Mouse (Mus musculus) heart, adult 11 months (tissue): ENCODE data around the gene Ppp1r1b.

ENCODE experiments used
- DNase-seq: peaks from one replicate; pipeline ENCODE4 v3.0.0; 2022

The Ppp1r1b gene

DNA sequence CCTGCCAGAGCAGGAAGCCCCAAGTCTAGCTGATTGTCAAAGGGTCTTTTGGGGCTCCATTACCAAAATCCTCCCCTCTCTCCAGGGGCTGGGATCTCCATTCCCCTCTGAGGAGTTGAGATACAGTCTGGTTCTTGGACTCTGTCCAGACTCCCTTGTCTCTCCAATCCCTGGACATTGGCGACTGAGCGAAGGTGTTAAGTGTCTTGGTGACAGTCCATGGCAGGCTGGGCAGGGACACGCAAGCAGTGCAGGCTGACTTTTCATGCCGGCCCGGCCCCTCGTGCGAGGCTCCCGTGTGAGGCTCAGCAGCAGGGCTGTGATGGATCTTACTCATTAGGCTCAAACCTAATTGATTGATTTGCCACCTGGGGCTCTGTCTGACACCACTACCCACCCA lies 26.1 kb downstream of the Ppp1r1b start:
- peak; percentile 97 for DNase-seq

DNA sequence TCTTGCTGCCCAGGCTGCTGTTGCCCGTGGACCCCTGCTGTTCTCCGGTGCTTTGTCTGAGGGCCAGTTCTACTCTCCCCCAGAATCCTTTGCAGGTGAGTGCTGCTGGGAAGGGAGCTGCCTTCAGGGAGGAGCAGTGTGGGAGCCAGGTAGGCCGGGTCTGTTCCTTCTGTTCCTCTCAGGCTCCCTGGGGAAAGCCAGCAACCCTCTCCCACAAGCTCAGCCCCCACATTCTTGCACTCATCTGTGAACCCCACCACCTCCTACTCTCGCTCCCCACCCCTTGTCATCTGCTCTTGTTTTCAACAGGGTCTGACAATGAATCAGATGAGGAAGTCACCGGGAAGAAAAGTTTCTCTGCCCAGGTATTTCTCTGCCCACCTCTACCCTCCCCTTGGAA lies 28.6 kb downstream of the Ppp1r1b start:
- DNase-seq = no peak

DNA sequence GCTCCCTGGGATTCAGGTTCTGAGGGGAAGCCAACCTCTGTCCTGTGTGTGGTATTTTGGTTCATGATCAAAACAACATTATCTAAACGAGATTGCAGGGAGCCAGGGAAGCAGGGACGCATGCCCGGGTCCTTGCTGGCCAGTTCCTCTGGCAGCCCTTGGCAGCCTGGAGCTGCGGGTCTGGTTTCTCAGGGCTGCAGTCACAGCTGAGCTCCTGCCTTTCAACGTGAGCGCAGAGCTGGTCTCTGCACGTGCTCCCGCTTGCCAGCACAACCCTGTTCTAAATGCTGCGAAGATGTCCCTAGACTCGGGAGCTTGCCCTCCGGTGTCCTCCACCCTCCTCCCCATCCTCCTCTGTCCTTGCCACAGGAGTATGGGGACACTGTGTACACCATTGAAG lies 29.6 kb downstream of the Ppp1r1b start:
- DNase-seq = peak; percentile 99

DNA sequence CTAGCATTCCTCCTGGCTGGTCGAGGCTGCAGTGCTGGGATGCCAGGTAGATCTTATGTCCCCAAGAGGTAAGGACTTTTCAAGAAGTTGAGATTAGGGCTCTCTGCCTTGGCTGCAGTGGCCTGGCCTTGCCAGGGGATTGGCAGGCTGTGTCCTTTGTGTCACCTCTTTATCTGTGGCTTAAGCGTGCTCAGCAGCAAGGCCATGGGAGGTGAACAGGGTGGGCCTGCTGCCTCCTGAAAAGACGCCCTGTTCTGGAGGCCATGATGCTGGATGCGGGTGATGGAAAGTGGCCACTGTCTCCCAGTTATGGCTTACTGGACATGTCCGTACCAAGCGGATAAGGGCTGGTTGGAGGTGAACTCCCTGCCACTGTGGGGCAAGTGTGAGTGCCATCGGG lies 31.2 kb downstream of the Ppp1r1b start:
- peak; percentile 98 for DNase-seq

DNA sequence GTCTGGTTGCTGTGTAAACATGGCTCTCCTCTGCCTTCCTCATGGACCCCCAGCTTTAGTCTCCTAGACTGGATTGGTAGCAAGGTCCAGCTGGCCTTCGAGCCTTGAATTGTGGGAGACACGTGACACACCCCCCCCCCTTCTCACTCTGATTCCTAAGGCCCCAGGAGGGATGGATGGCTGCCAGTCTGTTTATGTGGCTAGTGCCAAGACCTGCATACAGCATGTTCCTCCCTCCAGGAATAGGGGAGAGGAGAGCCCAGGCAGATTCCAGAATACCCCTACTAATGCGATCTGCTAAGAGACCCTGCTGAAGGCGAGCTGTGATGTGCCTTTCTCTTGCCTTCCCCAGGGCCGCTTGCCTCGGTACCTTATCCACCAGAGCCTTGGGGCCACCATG lies 31.9 kb downstream of the Ppp1r1b start:
- DNase-seq = peak; percentile 96

DNA sequence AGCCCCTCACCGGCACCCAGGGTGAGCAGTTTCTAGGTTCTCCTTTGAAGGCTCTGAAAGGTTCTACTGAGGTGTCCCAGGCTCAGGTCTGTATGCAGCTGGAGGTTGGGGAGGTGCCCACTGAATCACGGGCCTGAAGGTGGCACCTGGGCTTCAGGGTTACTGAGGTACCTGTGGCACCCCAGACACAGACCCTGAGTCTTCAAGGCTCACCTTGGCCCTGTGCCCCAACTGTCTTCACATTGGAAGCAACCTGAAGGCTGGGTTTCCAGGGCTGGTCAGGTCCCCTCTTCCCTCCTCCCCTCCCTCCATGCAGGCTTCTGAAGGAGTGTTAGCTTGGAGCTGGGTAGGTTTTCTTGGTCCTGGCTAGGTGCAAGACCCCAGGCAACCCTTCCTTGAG lies 33.4 kb downstream of the Ppp1r1b start:
- peak; percentile 89 for DNase-seq

DNA sequence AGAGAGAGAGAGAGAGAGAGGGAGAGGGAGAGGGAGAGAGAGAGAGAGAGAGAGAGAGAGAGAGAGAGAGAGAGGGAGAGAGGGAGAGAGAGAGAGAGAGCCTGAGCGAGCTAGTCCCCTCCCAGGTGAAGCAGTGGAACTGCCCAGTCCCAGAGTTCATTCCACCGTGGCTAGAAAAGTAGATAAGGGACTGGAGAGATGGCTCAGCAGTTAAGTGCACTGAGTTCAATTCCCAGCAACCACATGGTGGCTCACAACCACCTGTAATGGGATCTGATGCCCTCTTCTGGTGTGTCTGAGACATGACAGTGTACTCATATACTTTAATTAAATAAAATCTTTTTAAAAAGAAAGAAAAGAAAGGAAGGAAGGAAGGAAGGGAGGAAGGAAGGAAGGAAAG lies 34.2 kb downstream of the Ppp1r1b start:
- DNase-seq = peak; percentile 76

DNA sequence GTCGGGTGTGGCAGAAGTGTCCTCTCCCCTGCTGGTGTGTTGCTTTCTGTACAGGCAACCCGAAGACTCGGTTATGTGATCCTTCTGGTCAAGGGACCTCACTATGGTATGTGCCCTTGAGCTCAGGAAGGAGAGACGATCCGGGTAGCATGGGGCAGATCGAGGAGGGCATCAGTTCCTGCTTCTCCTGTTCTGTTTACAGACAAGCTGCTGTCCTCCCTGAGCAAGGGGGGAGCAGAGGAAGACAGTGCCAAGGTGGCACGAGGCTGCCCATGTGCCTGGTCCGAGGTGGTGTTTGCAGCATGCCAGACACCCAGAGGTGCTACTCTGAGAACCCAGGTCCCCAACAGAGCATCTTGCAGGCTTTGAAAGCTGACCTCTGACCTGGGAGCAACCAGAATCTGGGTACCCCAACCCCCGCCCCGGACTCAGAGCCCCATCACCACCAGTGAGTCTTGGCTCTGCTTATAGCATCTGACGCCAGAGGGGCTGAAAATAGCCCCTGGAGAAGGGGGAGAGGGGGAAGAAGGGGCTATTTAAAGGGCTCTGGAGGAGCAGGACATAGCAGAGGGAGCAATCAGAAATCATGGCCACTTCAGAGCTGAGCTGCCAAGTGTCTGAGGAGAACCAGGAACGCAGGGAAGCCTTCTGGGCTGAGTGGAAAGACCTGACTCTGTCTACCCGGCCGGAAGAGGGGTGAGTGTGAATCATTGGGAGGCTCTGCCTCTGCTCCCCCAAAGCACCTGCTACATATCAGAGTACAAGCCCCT lies 35.2 kb downstream of the Ppp1r1b start, which contains the start of gene Tcap:
Gene Tcap (plus strand): TSS at position 551 of the 770 bp plus-strand sequence.
- DNase-seq = peak; percentile 98

DNA sequence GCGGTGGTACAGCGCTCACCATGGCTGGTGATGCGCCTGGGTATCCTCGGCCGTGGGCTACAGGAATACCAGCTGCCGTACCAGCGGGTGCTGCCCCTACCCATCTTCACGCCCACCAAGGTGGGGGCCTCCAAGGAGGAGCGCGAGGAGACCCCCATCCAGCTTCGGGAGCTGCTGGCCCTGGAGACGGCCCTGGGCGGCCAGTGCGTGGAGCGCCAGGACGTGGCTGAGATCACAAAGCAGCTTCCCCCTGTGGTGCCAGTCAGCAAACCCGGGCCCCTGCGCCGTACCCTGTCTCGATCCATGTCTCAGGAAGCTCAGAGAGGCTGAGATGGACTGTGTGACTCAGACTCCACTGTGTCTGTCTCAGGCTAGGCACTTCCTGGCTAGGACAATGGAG lies 36.0 kb downstream of the Ppp1r1b start:
- DNase-seq = peak; percentile 88

DNA sequence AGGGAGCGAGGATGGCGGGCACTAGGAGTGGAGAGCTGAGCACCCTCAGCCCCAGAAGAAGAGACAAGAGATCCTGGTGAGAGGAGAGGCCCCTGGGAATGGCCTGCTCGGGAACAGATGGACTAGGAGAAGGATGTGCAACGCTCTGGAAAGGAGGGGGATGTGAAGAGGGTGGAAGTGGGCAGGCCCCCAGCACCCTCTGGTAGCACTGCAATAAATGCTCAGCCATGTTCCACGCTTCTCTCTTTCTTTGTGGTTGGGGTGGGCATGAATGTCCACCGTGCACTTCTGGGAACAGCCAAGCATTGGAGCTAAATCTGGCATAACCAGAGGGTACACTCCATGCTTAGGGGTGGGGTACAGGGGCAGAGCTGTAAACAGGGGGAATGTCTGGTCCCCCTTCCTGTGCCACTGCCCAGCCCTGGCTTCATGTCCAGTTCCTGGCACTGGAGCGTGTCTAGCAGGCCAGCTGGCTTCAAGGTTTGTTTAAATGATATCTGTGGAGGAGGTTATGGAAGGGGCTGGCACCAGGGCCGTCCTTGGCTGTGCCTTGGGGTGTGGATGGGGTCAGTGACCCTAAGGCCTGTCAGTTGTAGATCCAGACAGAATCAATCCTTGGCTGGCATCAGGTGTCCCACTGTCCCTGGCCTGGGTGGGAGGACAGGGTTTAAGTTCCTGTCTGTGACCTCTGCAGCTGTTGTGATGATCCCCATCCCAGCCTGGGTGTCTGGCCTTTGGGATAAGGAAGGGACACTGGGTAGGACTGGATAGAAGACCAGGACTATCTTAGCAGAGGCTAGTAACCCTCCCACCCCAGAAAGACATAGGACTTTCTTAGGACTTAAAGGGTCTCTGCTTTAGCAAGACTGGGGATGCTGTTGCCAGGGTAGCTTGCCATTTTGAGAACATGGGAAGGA lies 36.8 kb downstream of the Ppp1r1b start:
- DNase-seq = peak; percentile 98

DNA sequence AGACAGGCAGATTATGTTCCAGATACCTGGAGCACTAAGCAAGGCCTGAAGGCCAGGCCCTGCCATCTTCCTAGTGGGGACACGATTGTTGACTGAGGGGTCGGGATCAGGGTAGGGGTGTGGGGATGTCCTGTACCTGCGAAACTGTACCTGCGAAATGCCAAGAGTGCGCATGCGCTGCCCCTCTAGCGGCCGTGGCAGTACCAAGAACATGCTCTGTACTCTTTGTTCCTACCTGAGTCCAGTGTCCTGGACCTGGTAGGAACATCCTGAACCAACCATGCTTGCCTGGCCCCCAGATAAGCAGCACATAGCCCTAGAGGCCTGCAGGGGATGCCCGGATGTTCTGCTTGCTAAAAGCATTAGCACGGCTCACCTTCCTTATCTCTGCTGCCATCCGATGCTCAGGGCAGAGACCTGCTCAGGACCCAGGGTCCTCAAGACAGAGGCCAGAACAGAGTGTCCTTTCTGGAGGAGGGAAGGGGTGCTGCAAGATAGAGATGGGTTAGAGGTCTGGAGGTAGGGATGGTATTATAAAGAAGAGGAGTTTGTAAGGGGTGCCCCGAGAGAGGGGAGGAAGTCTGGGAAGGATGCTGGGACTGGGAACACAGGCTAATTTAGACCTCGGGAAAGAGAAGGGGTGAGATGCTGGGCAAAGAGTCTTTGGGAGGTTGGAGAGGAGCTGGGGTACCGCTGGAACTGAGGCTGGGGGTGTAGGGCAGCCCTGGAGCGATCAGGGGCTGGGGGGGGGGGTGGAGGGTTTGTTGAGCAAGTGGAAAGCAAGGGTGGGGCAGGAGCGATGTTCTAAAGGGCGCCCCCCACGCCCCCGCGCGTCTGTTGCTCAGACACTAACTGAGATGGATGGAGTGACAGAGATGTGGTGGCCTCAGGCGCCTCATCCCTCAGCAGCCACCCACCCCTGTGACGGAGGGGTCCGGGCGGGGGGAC lies 37.7 kb downstream of the Ppp1r1b start, which contains the start of gene Pnmt:
Gene Pnmt (plus strand): TSS at position 813 of the 948 bp plus-strand sequence.
- DNase-seq = peak; percentile 97

DNA sequence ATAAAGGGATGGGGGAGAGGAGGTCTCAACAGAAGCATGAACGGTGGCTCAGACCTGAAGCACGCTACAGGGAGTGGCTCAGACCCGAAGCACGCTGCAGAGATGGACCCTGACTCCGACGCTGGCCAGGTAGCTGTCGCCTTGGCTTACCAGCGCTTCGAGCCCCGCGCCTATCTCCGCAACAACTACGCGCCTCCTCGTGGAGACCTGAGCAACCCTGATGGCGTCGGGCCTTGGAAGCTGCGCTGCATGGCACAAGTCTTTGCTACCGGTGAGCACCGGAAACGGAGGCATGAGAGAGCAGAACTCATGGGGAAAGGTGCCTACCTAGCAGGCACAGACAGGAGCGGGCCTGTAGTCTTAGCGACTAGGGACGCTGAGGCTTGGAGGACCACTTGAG lies 38.4 kb downstream of the Ppp1r1b start:
- peak; percentile 91 for DNase-seq

DNA sequence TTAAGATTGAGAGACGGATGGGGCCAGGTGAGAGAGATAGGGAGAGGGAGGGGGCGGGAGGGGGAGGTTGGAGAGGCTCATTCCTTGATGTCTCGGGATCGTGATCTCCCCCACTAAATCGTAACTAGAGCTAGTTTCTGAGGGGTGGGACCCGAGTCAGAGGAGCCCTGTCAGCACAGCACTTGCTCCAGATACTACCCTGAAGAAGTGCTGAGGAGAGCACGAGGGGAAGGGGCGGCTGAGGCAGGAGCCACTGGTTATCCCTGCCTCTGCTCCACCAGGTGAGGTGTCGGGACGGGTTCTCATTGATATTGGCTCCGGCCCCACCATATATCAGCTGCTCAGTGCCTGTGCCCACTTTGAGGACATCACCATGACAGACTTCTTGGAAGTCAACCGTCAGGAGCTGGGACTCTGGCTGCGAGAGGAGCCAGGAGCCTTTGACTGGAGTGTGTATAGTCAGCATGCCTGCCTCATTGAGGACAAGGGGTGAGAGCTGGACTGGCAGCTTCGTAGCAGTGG lies 38.9 kb downstream of the Ppp1r1b start:
- peak; percentile 85 for DNase-seq

DNA sequence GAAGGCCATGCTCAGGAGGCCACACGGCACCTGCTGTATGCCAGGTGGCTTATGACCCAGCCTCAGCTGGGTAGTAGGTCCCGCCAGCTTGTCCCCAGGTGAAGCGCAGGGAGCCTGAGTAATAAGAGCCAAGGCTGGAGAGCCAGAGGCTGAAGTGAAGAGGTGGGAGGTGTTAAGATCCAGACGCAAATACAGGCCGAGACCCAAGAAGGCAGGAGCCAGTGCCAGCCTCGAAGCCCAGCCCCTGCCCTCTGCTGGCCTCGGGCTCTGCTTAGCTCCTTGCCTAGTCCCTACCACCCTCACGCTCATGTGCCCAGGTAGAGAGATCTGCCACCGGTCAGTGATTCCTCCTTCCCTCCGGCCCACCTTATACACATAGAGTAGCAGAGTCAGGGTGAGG lies 40.1 kb downstream of the Ppp1r1b start:
- DNase-seq = peak; percentile 83

DNA sequence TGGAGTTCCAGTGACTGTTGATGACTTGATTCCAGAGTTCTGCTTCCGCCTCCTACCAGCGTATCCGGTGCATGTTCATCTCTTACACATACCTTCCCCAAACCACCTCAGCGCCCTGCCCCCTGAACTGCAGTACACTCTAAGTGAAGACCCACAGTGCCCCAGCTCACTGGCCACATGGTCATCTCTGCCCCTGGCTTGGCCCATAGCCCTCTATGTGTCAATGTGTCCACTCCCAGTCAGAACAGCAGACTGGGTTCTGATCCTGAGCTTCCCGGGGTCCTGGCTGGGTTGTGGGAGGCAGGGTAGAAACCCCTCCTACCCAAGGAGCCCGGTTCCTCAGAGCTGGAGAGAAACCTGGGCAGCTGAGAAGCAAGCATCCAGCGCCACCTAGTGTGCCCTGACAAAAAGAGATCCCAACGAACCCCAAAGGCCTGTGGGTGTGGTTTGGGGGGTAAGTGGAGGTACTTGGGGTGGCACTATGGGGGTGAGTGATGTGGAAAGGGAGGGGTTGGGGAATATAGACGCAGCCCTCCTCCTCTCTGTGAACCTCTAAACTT lies 41.1 kb downstream of the Ppp1r1b start:
- DNase-seq = peak; percentile 93

DNA sequence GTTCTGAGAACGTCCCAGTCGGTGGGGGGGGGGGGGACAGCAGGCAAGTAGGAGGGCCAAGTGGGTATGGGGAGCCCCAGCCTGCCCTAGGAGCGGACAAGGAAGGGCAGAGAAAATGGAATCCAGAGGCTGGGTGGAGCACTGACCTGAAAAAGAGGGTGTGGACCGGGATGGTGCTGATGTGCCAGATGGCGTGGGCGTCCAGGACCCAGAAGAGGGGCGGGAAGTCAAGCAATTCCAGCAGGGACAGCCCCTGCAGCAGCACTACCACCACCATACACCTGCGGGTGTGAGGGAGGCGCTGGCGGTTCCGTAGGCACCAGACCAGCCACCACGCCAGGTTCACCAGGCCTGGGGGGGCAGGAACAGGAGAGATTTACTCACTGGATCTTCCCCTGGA lies 41.9 kb downstream of the Ppp1r1b start:
- DNase-seq = peak; percentile 89

DNA sequence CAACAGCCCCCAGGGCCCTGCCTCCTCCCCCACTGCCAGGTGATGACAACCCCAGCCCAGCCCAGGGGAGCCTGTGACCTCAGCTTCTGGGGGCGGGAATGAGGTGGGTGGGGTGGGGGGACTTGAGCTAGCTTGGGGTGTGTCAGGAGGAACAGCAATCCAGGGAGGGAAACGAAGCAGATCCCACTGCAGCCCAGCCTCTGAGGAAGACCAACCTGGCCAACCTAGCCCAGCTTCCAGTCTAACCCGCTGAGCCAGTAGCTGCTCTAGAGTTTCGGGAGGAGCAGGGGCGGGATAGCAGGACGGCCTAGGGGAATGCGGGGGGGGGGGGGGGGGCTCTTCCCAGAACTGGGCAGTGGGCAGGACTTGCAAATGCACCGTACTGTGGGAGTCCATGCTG lies 43.8 kb downstream of the Ppp1r1b start:
- peak; percentile 88 for DNase-seq

DNA sequence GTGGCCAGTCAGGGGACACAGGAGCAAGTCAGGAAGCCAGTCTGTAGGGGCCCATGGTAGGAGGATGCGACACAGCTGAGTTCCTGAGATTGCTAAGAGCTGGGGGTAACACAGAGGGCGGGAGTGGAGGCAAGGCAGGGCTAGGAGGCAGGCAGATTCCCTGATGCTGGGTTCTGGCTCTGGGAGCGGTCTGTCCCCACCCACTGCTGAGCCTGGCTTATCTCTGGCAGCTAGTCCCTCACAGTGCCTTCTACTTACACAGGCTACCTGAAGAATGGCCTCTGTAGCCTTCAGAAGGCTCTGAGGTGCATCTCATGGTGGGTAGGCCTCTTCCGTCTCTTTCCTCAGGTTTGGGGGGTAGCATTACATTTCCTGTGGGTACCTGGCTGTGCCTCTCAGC lies 44.4 kb downstream of the Ppp1r1b start:
- DNase-seq = peak; percentile 83

DNA sequence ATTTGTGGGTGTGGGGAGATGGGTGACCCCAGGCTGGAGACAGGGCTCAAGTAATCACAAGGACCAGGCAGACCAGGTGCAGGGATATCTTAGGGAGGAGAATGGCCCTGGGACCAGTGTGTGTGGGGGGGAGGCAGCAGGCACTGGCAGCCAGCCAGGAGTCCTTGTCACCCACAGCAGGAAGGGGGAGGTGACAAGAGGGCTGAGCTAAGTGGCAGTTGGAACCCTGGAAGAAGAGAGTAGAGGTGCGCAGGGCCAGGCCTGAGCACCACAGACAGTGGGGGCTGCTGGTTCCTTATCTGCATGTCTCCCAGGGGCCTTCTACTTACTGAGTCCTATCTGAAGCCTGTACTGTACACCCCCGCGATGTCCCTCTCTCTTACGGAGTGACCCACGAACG lies 45.1 kb downstream of the Ppp1r1b start:
- DNase-seq = peak; percentile 97

DNA sequence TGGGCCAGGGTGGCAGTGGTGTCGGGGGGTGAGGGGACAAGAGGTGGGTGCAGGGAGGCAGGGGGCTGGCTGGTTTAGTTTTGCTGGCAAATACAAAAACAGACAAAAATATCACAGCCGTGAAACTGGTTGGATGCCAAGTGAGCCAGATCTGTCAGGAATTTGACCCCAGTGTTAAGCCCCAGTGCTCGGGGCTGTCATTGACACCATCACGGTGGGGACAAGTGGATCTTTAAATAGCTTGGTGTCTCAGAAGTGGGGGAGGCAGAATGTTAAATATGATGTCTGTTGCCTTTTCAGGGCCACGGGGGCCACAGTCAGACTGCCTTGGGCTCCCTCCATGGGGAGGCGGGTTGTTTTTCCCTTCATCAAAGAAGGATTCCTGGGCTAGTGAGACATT lies 46.1 kb downstream of the Ppp1r1b start:
- peak; percentile 97 for DNase-seq

DNA sequence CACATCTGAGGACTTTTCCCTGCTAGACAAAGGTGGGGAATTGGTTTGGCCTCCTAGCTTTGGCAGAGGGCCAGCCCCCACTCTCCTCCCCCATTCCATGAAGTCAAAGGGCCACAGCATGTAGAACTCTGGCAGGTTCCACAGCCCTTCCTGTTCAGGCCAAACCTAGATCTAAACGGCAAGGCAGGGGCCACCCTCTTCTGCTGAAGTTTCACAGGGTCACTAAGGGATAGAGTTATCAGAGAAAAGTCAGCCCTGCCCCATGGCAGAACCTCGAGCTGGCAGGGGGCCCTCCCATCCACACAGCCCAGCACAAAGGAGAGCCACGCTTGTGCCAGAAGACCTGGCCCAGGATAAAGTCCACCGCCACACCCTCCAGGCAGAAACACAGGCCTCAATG lies 46.8 kb downstream of the Ppp1r1b start:
- DNase-seq = peak; percentile 98

DNA sequence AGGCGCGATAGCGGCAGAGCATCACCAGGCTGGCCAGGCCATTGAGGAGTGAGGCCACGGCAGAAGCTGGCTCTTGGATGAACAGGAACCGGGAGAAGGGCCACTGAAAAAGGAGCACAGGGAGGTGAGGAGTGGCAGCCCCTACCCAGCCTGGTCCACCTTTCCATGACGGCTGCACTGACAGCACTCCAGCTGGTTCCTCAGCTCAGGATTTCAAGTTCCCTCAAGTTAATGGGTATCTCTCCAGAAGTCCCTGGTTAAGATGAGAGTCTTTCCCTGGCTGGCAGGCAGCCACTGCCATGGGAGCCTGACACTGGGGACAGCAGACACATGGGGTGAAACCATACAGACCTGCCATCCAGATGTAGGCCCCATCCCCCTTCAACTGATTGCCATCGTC lies 49.7 kb downstream of the Ppp1r1b start:
- peak; percentile 91 for DNase-seq
